Mouse (Mus musculus) hindbrain, embryonic 11.5 days (tissue): ENCODE results near the gene Ssbp1. TPM values are rescaled to one million over a fixed set of nuclear protein-coding genes. Genes with fewer than 3 reads are reported as not detected.

Experiments
- ATAC-seq: fragments of 200-750 bp; cut with Nextera tagmentation; 2 replicates; pipeline ENCODE4 v1.8.0; 2017; ENCODE audit warnings: mild to moderate bottlenecking, moderate TSS enrichment, moderate library complexity; ENCODE audit not compliant: low FRiP score
- DNase-seq: peaks from one replicate; pipeline ENCODE4 v3.0.0-alpha.2; 2015; ENCODE audit warnings: low spot score
- H3K27ac ChIP-seq: fragments of 300-500 bp; sonication (generic); 2 replicates; pipeline ENCODE4 v1.5.1; 2014; ENCODE audit warnings: mild to moderate bottlenecking, low read depth, low read length
- H3K27me3 ChIP-seq: fragments of 300-500 bp; sonication (generic); 2 replicates; pipeline ENCODE4 v1.6.1; 2014; ENCODE audit warnings: mild to moderate bottlenecking, low read length, moderate library complexity, mixed read lengths; ENCODE audit not compliant: control insufficient read depth, insufficient read depth
- H3K36me3 ChIP-seq: fragments of 300-500 bp; sonication (generic); 2 replicates; pipeline ENCODE4 v1.6.1; 2014; ENCODE audit warnings: mild to moderate bottlenecking, low read length, moderate library complexity, mixed read lengths; ENCODE audit not compliant: control insufficient read depth, insufficient read depth
- H3K4me1 ChIP-seq: fragments of 300-500 bp; sonication (generic); replicated peaks from 2 replicates; pipeline ENCODE4 v1.6.1; 2014; ENCODE audit warnings: low read length, mixed read lengths; ENCODE audit not compliant: control insufficient read depth, insufficient read depth
- H3K4me2 ChIP-seq: fragments of 300-500 bp; sonication (generic); replicated peaks from 2 replicates; pipeline ENCODE4 v1.6.1; 2014; ENCODE audit warnings: mild to moderate bottlenecking, low read depth, low read length
- H3K4me3 ChIP-seq: fragments of 300-500 bp; sonication (generic); 2 replicates; pipeline ENCODE4 v1.5.1; 2014; ENCODE audit warnings: low read depth, low read length
- H3K9ac ChIP-seq: fragments of 300-500 bp; sonication (generic); 2 replicates; pipeline ENCODE4 v1.6.1; 2014; ENCODE audit warnings: low read depth, low read length
- H3K9me3 ChIP-seq: fragments of 300-500 bp; sonication (generic); 2 replicates; pipeline ENCODE4 v1.6.1; 2016; ENCODE audit warnings: low read length; ENCODE audit not compliant: control insufficient read depth
- WGBS: fragments of 180-500 bp; shearing (Covaris S2); extraction: QIAGEN DNeasy Blood & Tissue Kit; methylation state at CpG from one replicate; pipeline ENCODE4 v1.1.7; 2014; 5-methylcytosine and 5-hydroxymethylcytosine counted together
- polyA plus RNA-seq: library from polyadenylated mRNA; unstranded; fragments of >200 nt; fragmentation: Nextera tagmentation; extraction: Ambion mirVana; gene quantifications from 2 replicates; pipeline ENCODE4 v1.2.1, GENCODE M21; 2014

Ssbp1 gene
- 167 and 171 TPM in 2 replicates for polyA plus RNA-seq

DNA sequence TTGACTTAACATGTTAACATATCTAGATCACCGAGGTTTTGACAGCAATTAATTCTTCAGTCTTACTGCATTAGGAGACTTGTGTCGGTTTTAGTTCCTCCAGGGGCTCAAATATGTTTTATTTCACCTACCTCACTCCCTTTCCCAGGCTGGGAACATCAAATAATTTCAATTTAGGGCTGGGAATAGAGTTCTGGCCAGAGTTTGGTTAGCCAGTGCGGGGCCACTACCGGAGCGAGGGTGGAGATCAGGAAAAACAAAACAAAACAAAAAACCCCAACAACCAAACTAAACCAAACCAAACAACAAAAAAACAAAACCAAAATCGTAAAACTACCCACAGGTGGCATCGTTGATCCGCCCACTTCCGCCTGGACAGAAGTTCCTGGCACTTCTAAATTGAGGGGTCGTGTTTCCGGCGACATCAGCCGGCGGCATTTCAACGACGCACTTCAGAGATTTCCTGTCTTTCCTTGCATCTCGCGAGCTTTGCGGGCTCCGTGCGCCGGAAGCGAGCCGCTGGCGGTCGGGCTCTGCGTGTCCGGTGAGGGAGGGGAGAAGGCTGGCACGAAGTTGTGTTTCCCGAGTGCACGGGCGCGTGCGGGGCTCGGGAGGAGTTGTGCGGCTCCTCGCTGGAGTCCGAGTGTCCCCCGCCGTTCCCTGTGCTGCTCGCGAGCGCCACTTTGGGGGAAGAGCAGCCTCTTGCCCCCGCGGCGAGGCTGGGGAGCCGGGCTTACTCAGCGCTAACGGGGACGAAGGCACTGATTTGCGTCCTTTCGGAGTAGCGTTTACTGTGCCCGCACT lies at the start of gene Ssbp1:
Ssbp1 (plus strand) TSS at position 437 of the 804 bp plus-strand sequence.
- H3K4me2 ChIP-seq, result peak within 1 kb of the TSS; percentile 48
- peak within 1 kb of the TSS; percentile 79 for H3K4me3 ChIP-seq
- peak within 1 kb of the TSS; percentile 93 for H3K9ac ChIP-seq
- H3K27me3 ChIP-seq, result no peaks in the 10 kb centered on the region
- no peaks in the 10 kb centered on the region for H3K4me1 ChIP-seq
- ATAC-seq, result peak; percentile 96
- peak within 1 kb of the TSS; percentile 92 for H3K27ac ChIP-seq
- peaks cover 7% of the 10 kb centered on the region; the same call in 1 of the 2 replicates for H3K36me3 ChIP-seq
- WGBS, result under 1% methylated on average over 54 of the region's 54 CpGs
- no peaks in the 10 kb centered on the region for H3K9me3 ChIP-seq
- peak; percentile 96 for DNase-seq

DNA sequence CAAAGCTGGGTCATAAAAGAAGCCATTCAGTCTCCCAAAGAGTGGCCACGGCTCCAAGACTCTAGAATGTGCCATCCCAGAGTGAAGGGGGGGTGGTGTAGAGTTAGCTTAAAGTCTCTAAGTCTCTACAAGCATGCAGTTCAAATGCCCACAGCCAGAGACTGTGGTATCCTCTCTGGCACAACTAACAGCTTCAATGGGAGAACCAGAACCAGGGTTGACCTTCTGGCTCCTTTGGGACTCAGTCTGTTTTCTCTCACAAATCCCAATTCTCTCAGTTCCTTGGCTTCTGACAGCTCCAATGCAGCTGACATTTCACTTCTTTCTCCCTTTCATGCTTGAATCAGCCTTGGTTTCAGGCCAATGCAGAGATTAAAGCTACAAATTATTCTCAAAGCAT lies 48.1 kb upstream of the Ssbp1 start:
- Histone ChIP-seq H3K4me3 (no peak overlapping the region), H3K9ac (no peak overlapping the region), H3K27me3 (no peaks in the 10 kb centered on the region), H3K9me3 (no peaks in the 10 kb centered on the region), H3K36me3 (no peaks in the 10 kb centered on the region), H3K4me2 (no peak overlapping the region), H3K4me1 (no peaks in the 10 kb centered on the region), H3K27ac (no peak overlapping the region)
- DNase-seq (no peak), ATAC-seq (no peak)
- WGBS, result 57% methylated on average over 1 of the region's 1 CpGs

DNA sequence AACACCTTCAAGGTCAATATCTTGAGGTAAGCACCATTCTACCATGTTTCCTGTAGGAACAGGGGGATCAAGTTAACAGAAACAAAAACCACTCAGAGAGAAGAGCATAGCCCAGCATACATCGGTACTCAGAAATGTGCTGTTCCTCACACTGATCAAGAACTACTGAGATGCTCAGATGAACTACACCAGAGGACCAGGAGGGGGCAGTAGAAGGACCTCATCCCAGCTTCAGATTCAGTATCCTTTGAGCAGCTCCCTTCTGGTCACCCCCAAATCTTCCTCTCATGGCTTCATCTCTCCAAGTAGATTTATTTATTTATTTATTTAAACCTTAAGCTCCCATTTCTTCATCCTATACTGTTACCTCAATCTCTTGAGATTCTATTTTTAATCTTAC lies 47.4 kb upstream of the Ssbp1 start:
- ATAC-seq (no peak), DNase-seq (peak; percentile 60)
- no peaks in the 10 kb centered on the region for H3K9me3 ChIP-seq
- H3K36me3 ChIP-seq, result no peaks in the 10 kb centered on the region
- no peaks in the 10 kb centered on the region for H3K27me3 ChIP-seq
- H3K4me2 ChIP-seq, result no peak overlapping the region
- 76% methylated on average over 1 of the region's 1 CpGs for WGBS
- no peak overlapping the region for H3K27ac ChIP-seq
- H3K4me1 ChIP-seq, result no peaks in the 10 kb centered on the region
- no peak overlapping the region for H3K9ac ChIP-seq
- H3K4me3 ChIP-seq, result no peak overlapping the region

DNA sequence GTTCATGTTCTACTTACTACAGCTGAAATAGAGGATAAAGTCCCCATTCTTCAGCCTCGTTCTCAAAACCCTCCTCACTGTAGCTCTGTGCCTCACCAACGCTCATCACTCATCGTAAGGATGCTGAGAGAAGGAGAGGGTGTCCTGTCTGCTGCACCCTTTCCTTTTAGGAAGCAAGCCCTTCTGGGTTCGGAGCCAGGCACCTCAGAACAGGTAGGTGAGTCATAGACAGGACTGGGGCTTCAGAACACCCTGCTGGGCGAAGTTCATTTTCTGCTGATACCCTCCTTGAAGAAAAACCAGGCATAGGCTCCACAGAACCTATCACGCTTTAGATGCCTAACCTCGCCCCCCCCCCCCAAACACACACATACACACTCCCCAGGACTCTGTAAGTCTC lies 43.7 kb upstream of the Ssbp1 start:
- 93% methylated on average over 7 of the region's 7 CpGs for WGBS
- H3K27me3 ChIP-seq, result no peaks in the 10 kb centered on the region

DNA sequence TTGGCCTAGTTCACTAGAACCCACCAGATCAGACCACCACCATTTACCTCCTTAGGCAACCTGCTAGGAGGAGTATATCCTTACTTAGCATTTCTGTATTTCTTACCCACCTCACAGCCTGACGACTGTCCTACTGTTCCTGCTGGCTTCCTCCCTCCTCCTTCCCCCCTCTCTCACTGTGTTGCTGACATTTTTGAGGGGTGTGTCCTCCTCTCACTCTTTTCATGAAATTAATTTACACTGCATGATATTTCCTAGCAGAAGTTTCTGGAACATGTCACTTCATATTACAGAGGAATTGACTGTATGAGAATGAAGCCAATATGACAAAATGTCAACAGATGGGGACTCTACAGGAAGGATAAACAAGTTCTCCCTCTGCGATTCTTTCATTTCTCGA lies 42.5 kb upstream of the Ssbp1 start:
- H3K9me3 ChIP-seq, result no peaks in the 10 kb centered on the region
- H3K9ac ChIP-seq, result no peak overlapping the region
- ATAC-seq, result no peak
- H3K27me3 ChIP-seq, result no peaks in the 10 kb centered on the region
- H3K4me3 ChIP-seq, result no peak overlapping the region
- no peak overlapping the region for H3K27ac ChIP-seq
- H3K4me2 ChIP-seq, result no peak overlapping the region
- H3K36me3 ChIP-seq, result no peaks in the 10 kb centered on the region
- DNase-seq, result no peak
- no peaks in the 10 kb centered on the region for H3K4me1 ChIP-seq
- 83% methylated on average over 3 of the region's 3 CpGs for WGBS

More for the DNA sequence above, 43.7 kb upstream of the Ssbp1 start:
- Histone ChIP-seq H3K9ac (no peak overlapping the region), H3K27ac (no peak overlapping the region), H3K9me3 (no peaks in the 10 kb centered on the region), H3K36me3 (no peaks in the 10 kb centered on the region), H3K4me1 (no peaks in the 10 kb centered on the region), H3K4me3 (no peak overlapping the region), H3K4me2 (no peak overlapping the region)
- ATAC-seq (no peak), DNase-seq (no peak)

DNA sequence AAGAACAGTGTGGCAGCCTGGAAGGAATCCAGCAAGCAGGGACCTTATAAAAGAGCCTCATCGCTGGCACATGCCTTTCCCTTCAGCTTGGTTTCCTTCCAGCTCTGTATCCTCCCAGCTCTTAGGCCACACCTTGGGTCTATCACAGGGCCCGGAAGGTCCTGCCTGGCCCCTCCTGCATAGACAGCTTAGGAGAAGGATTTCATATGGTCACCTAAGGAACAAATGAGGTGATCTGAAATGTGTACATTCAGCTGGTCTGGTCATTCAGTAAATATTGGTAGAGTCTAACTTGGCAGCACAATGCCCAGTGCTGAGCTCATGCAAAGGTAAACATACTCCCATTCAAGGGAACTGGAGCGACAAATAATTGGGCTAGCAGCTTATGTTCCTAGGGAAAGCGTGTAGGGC lies 41.6 kb upstream of the Ssbp1 start:
- 79% methylated on average over 4 of the region's 4 CpGs for WGBS
- H3K36me3 ChIP-seq, result no peaks in the 10 kb centered on the region
- H3K27ac ChIP-seq, result no peak overlapping the region
- no peaks in the 10 kb centered on the region for H3K9me3 ChIP-seq
- no peak overlapping the region for H3K4me2 ChIP-seq
- no peak overlapping the region for H3K4me3 ChIP-seq
- no peak for ATAC-seq
- no peak overlapping the region for H3K9ac ChIP-seq
- DNase-seq, result no peak
- H3K4me1 ChIP-seq, result no peaks in the 10 kb centered on the region
- no peaks in the 10 kb centered on the region for H3K27me3 ChIP-seq

DNA sequence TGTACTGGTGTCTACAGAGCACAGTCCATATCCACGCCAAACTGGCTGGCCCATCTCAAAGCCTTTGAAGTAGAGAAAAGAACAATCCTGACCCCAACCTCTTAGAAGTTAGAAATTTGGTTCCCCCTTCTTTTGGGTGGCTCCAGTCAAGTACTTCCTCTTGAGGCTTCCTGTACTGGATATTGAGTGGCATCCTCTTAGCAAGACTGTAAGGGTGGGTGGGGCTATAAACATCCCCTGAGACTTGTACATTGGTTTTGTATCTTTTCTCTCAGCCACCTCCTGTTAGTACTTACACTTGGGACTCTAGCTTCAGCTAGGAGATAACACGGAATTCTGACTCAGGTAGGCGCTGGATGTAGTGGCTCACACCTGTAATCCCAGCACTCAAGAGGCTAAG lies 40.9 kb upstream of the Ssbp1 start:
- no peak overlapping the region for H3K9ac ChIP-seq
- H3K4me3 ChIP-seq, result no peak overlapping the region
- H3K4me1 ChIP-seq, result peaks cover 4% of the 10 kb centered on the region; the same call in 1 of the 2 replicates
- 79% methylated on average over 3 of the region's 3 CpGs for WGBS
- no peak overlapping the region for H3K4me2 ChIP-seq
- H3K27me3 ChIP-seq, result no peaks in the 10 kb centered on the region
- no peaks in the 10 kb centered on the region for H3K36me3 ChIP-seq
- DNase-seq (no peak), ATAC-seq (no peak)
- no peaks in the 10 kb centered on the region for H3K9me3 ChIP-seq
- H3K27ac ChIP-seq, result no peak overlapping the region

DNA sequence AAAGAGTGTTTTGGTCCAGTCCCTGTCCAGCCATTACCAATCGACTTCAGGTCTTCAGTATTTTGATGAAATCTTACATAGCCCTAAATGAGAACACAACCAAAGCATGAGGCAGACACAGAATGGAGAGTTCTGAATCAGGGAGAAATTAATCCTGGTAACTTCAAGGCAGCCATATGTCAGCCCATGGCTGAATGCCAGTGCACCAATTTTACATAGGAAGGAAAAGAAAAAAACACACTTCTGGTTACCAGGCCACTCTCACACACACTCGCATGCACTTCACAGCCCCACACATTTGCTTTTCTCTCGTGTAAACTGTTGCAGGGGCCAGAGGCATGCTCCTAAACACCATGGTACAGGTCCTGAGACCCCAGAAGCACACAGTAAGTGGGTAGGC lies 40.3 kb upstream of the Ssbp1 start:
- Histone ChIP-seq H3K9me3 (no peaks in the 10 kb centered on the region), H3K4me1 (peaks cover 4% of the 10 kb centered on the region; the same call in 1 of the 2 replicates), H3K4me2 (no peak overlapping the region), H3K36me3 (no peaks in the 10 kb centered on the region), H3K27ac (no peak overlapping the region), H3K4me3 (no peak overlapping the region), H3K9ac (no peak overlapping the region), H3K27me3 (no peaks in the 10 kb centered on the region)
- DNase-seq (no peak), ATAC-seq (no peak)
- WGBS, result 91% methylated on average over 3 of the region's 3 CpGs

DNA sequence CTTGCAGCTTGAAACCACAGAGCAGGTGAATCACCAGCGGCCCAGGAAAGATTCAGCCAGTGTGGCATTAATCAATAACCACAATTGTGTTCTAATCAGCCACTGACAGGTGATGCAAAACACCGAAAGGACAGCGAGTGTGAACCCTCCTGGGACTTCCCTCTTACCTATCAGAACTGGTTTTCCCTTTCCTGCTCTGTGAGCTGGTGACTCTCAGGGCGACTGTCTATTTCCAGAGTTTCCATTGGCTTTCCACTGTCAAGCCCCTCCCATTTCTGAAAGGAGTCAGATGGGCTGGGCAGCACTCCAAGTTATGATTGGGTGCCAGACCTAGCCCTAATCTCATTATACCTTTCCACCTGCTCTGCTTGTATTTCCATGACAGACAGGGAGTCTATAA lies 39.8 kb upstream of the Ssbp1 start:
- Histone ChIP-seq H3K9ac (no peak overlapping the region), H3K9me3 (no peaks in the 10 kb centered on the region), H3K27me3 (no peaks in the 10 kb centered on the region), H3K4me1 (peaks cover 4% of the 10 kb centered on the region; the same call in 1 of the 2 replicates), H3K27ac (no peak overlapping the region), H3K4me2 (no peak overlapping the region), H3K4me3 (no peak overlapping the region), H3K36me3 (no peaks in the 10 kb centered on the region)
- DNase-seq (no peak), ATAC-seq (no peak)
- WGBS, result 57% methylated on average over 4 of the region's 4 CpGs
